31 mouse cellular contexts compared by ENCODE assay signal in genomic region chr11:26170572-26170971, GRCm38 (mm10). TPM values are rescaled to one million over a fixed set of nuclear protein-coding genes. Genes with fewer than 3 reads are reported as not detected.
"Had no signal": no experiment of that assay in that cellular context is flagged by ENCODE, and none has a peak within 500 bp of the region (broad histone marks: within the 10 kb centered on the region; RNA-seq: fewer than 3 reads in every experiment).

No protein-coding gene starts in this region.

- H3K9me3 ChIP-seq: limb, embryonic 10.5 days; limb, embryonic 12.5 days; limb, embryonic 13.5 days; limb, embryonic 15.5 days; liver, embryonic 12.5 days; liver, embryonic 13.5 days; liver, embryonic 15.5 days; lung, embryonic 15.5 days; megakaryocyte, embryonic 14.5 days; midbrain, embryonic 10.5 days; midbrain, embryonic 12.5 days; midbrain, embryonic 13.5 days; midbrain, embryonic 15.5 days; neural tube, embryonic 12.5 days had no signal

- H3K4me3 ChIP-seq: limb, embryonic 10.5 days; limb, embryonic 12.5 days; limb, embryonic 13.5 days; limb, embryonic 15.5 days; liver, embryonic 12.5 days; liver, embryonic 13.5 days; liver, embryonic 15.5 days; lung, embryonic 15.5 days; megakaryocyte, embryonic 14.5 days; midbrain, embryonic 10.5 days; midbrain, embryonic 12.5 days; midbrain, embryonic 13.5 days; midbrain, embryonic 15.5 days; myocyte; neural tube, embryonic 12.5 days had no signal

- H3K27ac ChIP-seq: limb, embryonic 10.5 days; limb, embryonic 12.5 days; limb, embryonic 13.5 days; limb, embryonic 15.5 days; liver, embryonic 12.5 days; liver, embryonic 13.5 days; liver, embryonic 14.5 days; liver, embryonic 15.5 days; lung, embryonic 15.5 days; macrophage; midbrain, embryonic 10.5 days; midbrain, embryonic 12.5 days; midbrain, embryonic 13.5 days; midbrain, embryonic 15.5 days; neural tube, embryonic 12.5 days had no signal

- H3K9ac ChIP-seq: limb, embryonic 12.5 days; limb, embryonic 13.5 days; limb, embryonic 15.5 days; liver, embryonic 12.5 days; liver, embryonic 13.5 days; liver, embryonic 14.5 days; liver, embryonic 15.5 days; liver, postnatal 0 days; lung, embryonic 14.5 days; lung, embryonic 15.5 days; midbrain, embryonic 12.5 days; midbrain, embryonic 13.5 days; midbrain, embryonic 15.5 days; neural tube, embryonic 12.5 days had no signal

- ATAC-seq: liver, embryonic 12.5 days; liver, postnatal 0 days; lung, postnatal 0 days; midbrain, embryonic 13.5 days; midbrain, embryonic 15.5 days; midbrain, embryonic 16.5 days had no signal

- DNase-seq: left cerebral cortex, postnatal 4 days; liver; liver, embryonic 13.5 days; liver, postnatal 0 days; lung, adult 18-20 months; lung, adult 2 months; lung, embryonic 14.5 days; lung, postnatal 10 days; lung, postnatal 14 days; lung, postnatal 36 days; lung, postnatal 4 days; midbrain, embryonic 14.5 days had no signal

- H3K36me3 ChIP-seq: limb, embryonic 10.5 days; limb, embryonic 12.5 days; limb, embryonic 13.5 days; limb, embryonic 15.5 days; liver, embryonic 12.5 days; liver, embryonic 13.5 days; liver, embryonic 15.5 days; lung, embryonic 15.5 days; midbrain, embryonic 10.5 days; midbrain, embryonic 12.5 days; midbrain, embryonic 13.5 days; midbrain, embryonic 15.5 days; neural tube, embryonic 12.5 days had no signal

- H3K4me1 ChIP-seq: limb, embryonic 10.5 days; limb, embryonic 12.5 days; limb, embryonic 13.5 days; limb, embryonic 15.5 days; liver, embryonic 12.5 days; liver, embryonic 13.5 days; liver, embryonic 15.5 days; lung, embryonic 15.5 days; megakaryocyte, embryonic 14.5 days; midbrain, embryonic 10.5 days; midbrain, embryonic 12.5 days; midbrain, embryonic 13.5 days; midbrain, embryonic 15.5 days; neural tube, embryonic 12.5 days had no signal

RNA-seq across cellular contexts. Expression of gene 5730522E02Rik, which starts 40.0 kb away (rescaled TPM):
- total RNA-seq: monocyte, adult 5-6 weeks had no signal
